Mouse (Mus musculus): ENCODE data around the gene Vdr. TPM values are rescaled to one million over a fixed set of nuclear protein-coding genes. Genes with fewer than 3 reads are reported as not detected.

The Vdr gene
- total and polyA plus RNA-seq, 2 experiments, result 0.04 to 0.09 TPM

GRCm38 (mm10) chr15:97944919-97945574 is 34.6 kb upstream of the Vdr start:
- H3K79me2 ChIP-seq (ENCODE audit: control insufficient read depth, insufficient read depth, low read length), result no peaks in the 10 kb centered on the region
- no peak overlapping the region for H3K9ac ChIP-seq (ENCODE audit: low read depth, low read length)
- DNase-seq (ENCODE audit: extremely low read depth, low read depth, low spot score), result no peak
- TF ChIP-seq POLR2A (IDR thresholded peaks at IDR 0.05; ENCODE audit: extremely low read depth, insufficient read depth, low read length) (no peak), CTCF (IDR thresholded peaks at IDR 0.05; ENCODE audit: low read depth, low read length) (no peak)
- no peak overlapping the region for H3K27ac ChIP-seq (replicated peaks; ENCODE audit: insufficient read depth, low read depth, low read length)
- H3K27me3 ChIP-seq (ENCODE audit: control insufficient read depth, insufficient read depth, low read length), result 0 out of 2 replicates have a peak, but pooled peaks cover 2% of the 10 kb centered on the region
- no peaks in the 10 kb centered on the region for H3K36me3 ChIP-seq (ENCODE audit: control insufficient read depth, insufficient read depth, low read length)
- H3K4me3 ChIP-seq (ENCODE audit: insufficient read depth, low read depth, low read length), result no peak overlapping the region
- WGBS, result 77% methylated on average over 11 of the region's 11 CpGs
- H3K4me1 ChIP-seq (ENCODE audit: control insufficient read depth, insufficient read depth, low read length), result no peaks in the 10 kb centered on the region

- no peak overlapping the region for H3K4me3 ChIP-seq (ENCODE audit: insufficient read depth, low read depth, low read length)
- no peak for TF ChIP-seq CTCF (IDR thresholded peaks at IDR 0.05; ENCODE audit: low read depth, low read length)
- TF ChIP-seq POLR2A (IDR thresholded peaks at IDR 0.05; ENCODE audit: extremely low read depth, insufficient read depth, low read length), result no peak
- H3K36me3 ChIP-seq (ENCODE audit: control insufficient read depth, insufficient read depth, low read length), result no peaks in the 10 kb centered on the region
- WGBS, result 86% methylated on average over 8 of the region's 8 CpGs
- no peak overlapping the region for H3K27ac ChIP-seq (replicated peaks; ENCODE audit: insufficient read depth, low read depth, low read length)
- H3K79me2 ChIP-seq (ENCODE audit: control insufficient read depth, insufficient read depth, low read length), result no peaks in the 10 kb centered on the region
- H3K27me3 ChIP-seq (ENCODE audit: control insufficient read depth, insufficient read depth, low read length), result 0 out of 2 replicates have a peak, but pooled peaks cover 2% of the 10 kb centered on the region
- no peaks in the 10 kb centered on the region for H3K4me1 ChIP-seq (ENCODE audit: control insufficient read depth, insufficient read depth, low read length)
- no peak overlapping the region for H3K9ac ChIP-seq (ENCODE audit: low read depth, low read length)
- DNase-seq (ENCODE audit: extremely low read depth, low read depth, low spot score), result no peak
Measured at GRCm38 (mm10) chr15:97943356-97943755, 32.9 kb upstream of the Vdr start.

DNA sequence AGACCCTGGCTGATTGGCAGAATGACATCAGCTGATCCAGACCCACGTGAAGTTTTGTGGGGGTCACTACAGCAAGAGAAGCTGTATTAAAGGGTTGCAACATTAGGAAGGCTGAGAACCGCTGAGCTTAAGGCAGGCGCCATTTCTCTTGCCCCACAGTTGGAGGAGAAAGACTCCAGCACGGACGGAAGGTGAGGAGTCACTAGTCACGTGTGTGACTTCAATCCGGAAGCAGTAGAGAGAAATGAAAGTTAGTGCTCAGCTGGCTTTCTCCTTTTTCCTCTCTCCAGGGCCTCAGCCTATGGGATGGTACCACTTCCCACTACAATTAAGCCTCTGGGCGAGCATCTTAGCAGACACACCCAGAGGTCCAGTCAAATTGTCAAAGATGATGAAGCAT is 32.1 kb upstream of the Vdr start:
- H3K27ac ChIP-seq (replicated peaks; ENCODE audit: insufficient read depth, low read depth, low read length), result no peak overlapping the region
- H3K79me2 ChIP-seq (ENCODE audit: control insufficient read depth, insufficient read depth, low read length), result no peaks in the 10 kb centered on the region
- no peaks in the 10 kb centered on the region for H3K4me1 ChIP-seq (ENCODE audit: control insufficient read depth, insufficient read depth, low read length)
- no peak overlapping the region for H3K9ac ChIP-seq (ENCODE audit: low read depth, low read length)
- no peaks in the 10 kb centered on the region for H3K36me3 ChIP-seq (ENCODE audit: control insufficient read depth, insufficient read depth, low read length)
- no peak for DNase-seq (ENCODE audit: extremely low read depth, low read depth, low spot score)
- H3K27me3 ChIP-seq (ENCODE audit: control insufficient read depth, insufficient read depth, low read length), result no peaks in the 10 kb centered on the region
- H3K4me3 ChIP-seq (ENCODE audit: insufficient read depth, low read depth, low read length), result no peak overlapping the region
- TF ChIP-seq CTCF (IDR thresholded peaks at IDR 0.05; ENCODE audit: low read depth, low read length) (no peak), POLR2A (IDR thresholded peaks at IDR 0.05; ENCODE audit: extremely low read depth, insufficient read depth, low read length) (no peak)
- WGBS, result 87% methylated on average over 8 of the region's 8 CpGs

DNA sequence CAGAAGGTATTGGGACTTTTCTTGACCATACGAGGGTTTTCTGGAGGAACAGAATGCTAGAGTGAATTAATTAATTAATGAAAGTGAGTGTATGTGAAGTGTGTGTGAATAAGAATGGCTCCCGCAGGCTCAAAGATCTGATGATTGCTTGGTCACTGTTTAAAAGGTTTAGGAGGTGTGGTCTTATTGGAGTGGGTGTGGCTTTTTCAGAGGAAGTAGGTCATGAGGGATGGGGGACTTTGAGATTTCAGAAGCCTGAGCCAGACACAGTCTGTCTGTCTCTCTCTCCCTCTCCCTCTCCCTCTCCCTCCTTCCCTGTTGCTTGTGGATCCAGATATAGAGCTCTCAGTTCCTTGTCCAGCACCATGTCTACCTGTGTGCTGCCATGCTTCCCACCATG is 30.9 kb upstream of the Vdr start:
- no peak overlapping the region for H3K4me3 ChIP-seq (ENCODE audit: insufficient read depth, low read depth, low read length)
- H3K36me3 ChIP-seq (ENCODE audit: control insufficient read depth, insufficient read depth, low read length), result no peaks in the 10 kb centered on the region
- 91% methylated on average over 2 of the region's 2 CpGs for WGBS
- no peak for DNase-seq (ENCODE audit: extremely low read depth, low read depth, low spot score)
- TF ChIP-seq CTCF (IDR thresholded peaks at IDR 0.05; ENCODE audit: low read depth, low read length), result no peak
- TF ChIP-seq POLR2A (IDR thresholded peaks at IDR 0.05; ENCODE audit: extremely low read depth, insufficient read depth, low read length), result no peak
- H3K79me2 ChIP-seq (ENCODE audit: control insufficient read depth, insufficient read depth, low read length), result no peaks in the 10 kb centered on the region
- no peak overlapping the region for H3K9ac ChIP-seq (ENCODE audit: low read depth, low read length)
- no peak overlapping the region for H3K27ac ChIP-seq (replicated peaks; ENCODE audit: insufficient read depth, low read depth, low read length)
- H3K27me3 ChIP-seq (ENCODE audit: control insufficient read depth, insufficient read depth, low read length), result no peaks in the 10 kb centered on the region
- H3K4me1 ChIP-seq (ENCODE audit: control insufficient read depth, insufficient read depth, low read length), result no peaks in the 10 kb centered on the region

GRCm38 (mm10) chr15:97940088-97940487 is 29.7 kb upstream of the Vdr start:
- no peak for DNase-seq (ENCODE audit: extremely low read depth, low read depth, low spot score)
- WGBS, result 83% methylated on average over 2 of the region's 2 CpGs
- no peak overlapping the region for H3K9ac ChIP-seq (ENCODE audit: low read depth, low read length)
- H3K36me3 ChIP-seq (ENCODE audit: control insufficient read depth, insufficient read depth, low read length), result no peaks in the 10 kb centered on the region
- no peak overlapping the region for H3K27ac ChIP-seq (replicated peaks; ENCODE audit: insufficient read depth, low read depth, low read length)
- H3K4me3 ChIP-seq (ENCODE audit: insufficient read depth, low read depth, low read length), result no peak overlapping the region
- no peak for TF ChIP-seq POLR2A (IDR thresholded peaks at IDR 0.05; ENCODE audit: extremely low read depth, insufficient read depth, low read length)
- TF ChIP-seq CTCF (IDR thresholded peaks at IDR 0.05; ENCODE audit: low read depth, low read length), result no peak
- no peaks in the 10 kb centered on the region for H3K4me1 ChIP-seq (ENCODE audit: control insufficient read depth, insufficient read depth, low read length)
- H3K27me3 ChIP-seq (ENCODE audit: control insufficient read depth, insufficient read depth, low read length), result no peaks in the 10 kb centered on the region
- no peaks in the 10 kb centered on the region for H3K79me2 ChIP-seq (ENCODE audit: control insufficient read depth, insufficient read depth, low read length)

DNA sequence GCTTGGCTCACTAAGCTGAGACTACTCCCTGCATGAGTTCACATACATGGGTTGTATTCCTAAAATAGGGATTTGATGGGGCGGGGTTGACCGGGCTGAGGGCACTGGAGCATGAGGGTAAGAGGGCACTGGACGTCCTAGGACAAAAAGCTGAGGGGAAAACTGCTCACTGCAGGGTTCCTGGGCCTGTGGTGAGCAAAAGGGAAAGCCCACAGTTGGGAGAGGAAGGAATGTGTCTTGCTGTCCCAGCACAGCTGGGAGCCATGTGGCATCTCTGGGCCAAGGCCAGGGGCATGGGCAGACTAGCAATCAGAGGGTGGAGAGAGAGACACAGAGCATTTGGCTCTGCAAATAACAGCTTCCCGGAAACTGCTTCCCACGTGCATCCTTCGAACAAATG is 28.1 kb upstream of the Vdr start:
- Histone ChIP-seq H3K9ac (ENCODE audit: low read depth, low read length) (no peak overlapping the region), H3K27me3 (ENCODE audit: control insufficient read depth, insufficient read depth, low read length) (no peaks in the 10 kb centered on the region), H3K79me2 (ENCODE audit: control insufficient read depth, insufficient read depth, low read length) (no peaks in the 10 kb centered on the region), H3K4me1 (ENCODE audit: control insufficient read depth, insufficient read depth, low read length) (no peaks in the 10 kb centered on the region), H3K36me3 (ENCODE audit: control insufficient read depth, insufficient read depth, low read length) (no peaks in the 10 kb centered on the region), H3K4me3 (ENCODE audit: insufficient read depth, low read depth, low read length) (no peak overlapping the region), H3K27ac (replicated peaks; ENCODE audit: insufficient read depth, low read depth, low read length) (no peak overlapping the region)
- DNase-seq (ENCODE audit: extremely low read depth, low read depth, low spot score), result no peak
- WGBS, result 77% methylated on average over 6 of the region's 6 CpGs
- TF ChIP-seq POLR2A (IDR thresholded peaks at IDR 0.05; ENCODE audit: extremely low read depth, insufficient read depth, low read length) (no peak), CTCF (IDR thresholded peaks at IDR 0.05; ENCODE audit: low read depth, low read length) (no peak)
